Mouse (Mus musculus) liver, embryonic 13.5 days (tissue): ENCODE measurements at regions not wholly inside any gene's neighbourhood (a gene's known extent, or its start where the extent isn't known, plus 50 kb on each side); places are given as distances from the start of the nearest gene placed in this dataset.
"Not testable (repeated sequence)": the region's sequence is repeated elsewhere in the genome, so short reads cannot be mapped to it uniquely, and the experiment has no call there.

ENCODE experiments used
- ATAC-seq: fragments of 200-750 bp; cut with Nextera tagmentation; 2 replicates; pipeline ENCODE4 v1.8.0; 2017; ENCODE audit warnings: low read depth, mild to moderate bottlenecking, moderate number of reproducible peaks, moderate library complexity
- DNase-seq: peaks from one replicate; pipeline ENCODE4 v3.0.0; 2022
- H3K27ac ChIP-seq: fragments of 300-500 bp; sonication (generic); 2 replicates; pipeline ENCODE4 v1.5.1; 2015; ENCODE audit warnings: moderate library complexity, mild to moderate bottlenecking, inconsistent platforms
- H3K27me3 ChIP-seq: fragments of 300-500 bp; sonication (generic); 2 replicates; pipeline ENCODE4 v1.6.1; 2015; ENCODE audit warnings: mild to moderate bottlenecking, inconsistent platforms
- H3K36me3 ChIP-seq: fragments of 300-500 bp; sonication (generic); 2 replicates; pipeline ENCODE4 v1.6.1; 2015; ENCODE audit warnings: mild to moderate bottlenecking, inconsistent platforms
- H3K4me1 ChIP-seq: fragments of 300-500 bp; sonication (generic); replicated peaks from 2 replicates; pipeline ENCODE4 v1.6.1; 2015; ENCODE audit warnings: inconsistent platforms
- H3K4me2 ChIP-seq: fragments of 300-500 bp; sonication (generic); 2 replicates; pipeline ENCODE4 v1.6.1; 2015; ENCODE audit warnings: inconsistent platforms, mild to moderate bottlenecking, moderate library complexity
- H3K4me3 ChIP-seq: fragments of 300-500 bp; sonication (generic); replicated peaks from 2 replicates; pipeline ENCODE4 v1.5.1; 2015; ENCODE audit warnings: mild to moderate bottlenecking, inconsistent platforms
- H3K9ac ChIP-seq: fragments of 300-500 bp; sonication (generic); 2 replicates; pipeline ENCODE4 v1.6.1; 2015; ENCODE audit warnings: mild to moderate bottlenecking, inconsistent platforms
- H3K9me3 ChIP-seq: fragments of 300-500 bp; sonication (generic); replicated peaks from 2 replicates; pipeline ENCODE4 v1.6.1; 2016; ENCODE audit warnings: inconsistent platforms
- WGBS: fragments of 180-500 bp; shearing (Covaris S2); methylation state at CpG from one replicate; pipeline ENCODE4 v1.1.7; 2015; ENCODE audit not compliant: insufficient replicate concordance; 5-methylcytosine and 5-hydroxymethylcytosine counted together

DNA sequence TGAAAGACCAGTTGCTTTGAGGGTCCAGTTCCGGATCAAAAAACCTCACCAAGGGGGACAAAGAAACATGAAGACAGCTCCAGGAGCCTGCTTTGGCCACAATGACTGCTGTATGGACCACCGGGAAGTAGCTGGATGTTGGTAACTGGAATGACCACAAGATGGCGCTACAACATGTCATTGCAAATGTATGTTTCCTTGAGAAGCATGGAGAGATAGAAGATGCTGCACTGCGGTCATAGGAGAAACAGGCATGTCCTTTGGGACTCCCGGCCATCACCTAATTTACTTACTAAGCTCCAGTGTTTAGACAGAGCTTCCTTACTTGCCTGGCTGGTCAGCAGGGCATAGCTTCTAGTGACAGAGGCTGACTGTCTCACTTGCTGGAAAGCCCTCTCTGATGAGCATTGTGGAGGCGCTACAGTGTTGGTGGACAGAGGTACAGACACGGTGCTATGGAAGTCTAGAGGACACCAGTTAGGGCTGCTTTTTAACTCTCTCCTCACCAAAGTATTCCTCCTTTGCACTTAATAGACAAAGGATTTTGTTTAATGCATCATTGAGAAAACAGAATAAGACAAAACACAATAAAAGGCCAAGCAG, 118.2 kb downstream of the Tcp10c start:
- H3K36me3 ChIP-seq: no peaks in the 10 kb centered on the region
- no peaks in the 10 kb centered on the region for H3K27me3 ChIP-seq
- peak; percentile 23 for DNase-seq
- H3K9ac ChIP-seq: no peak overlapping the region
- H3K4me3 ChIP-seq: no peak overlapping the region
- no peak for ATAC-seq
- H3K4me2 ChIP-seq: no peak overlapping the region
- H3K9me3 ChIP-seq: no peaks in the 10 kb centered on the region
- 22% methylated on average over 7 of the region's 7 CpGs for WGBS
- H3K4me1 ChIP-seq: no peaks in the 10 kb centered on the region
- no peak overlapping the region for H3K27ac ChIP-seq

- no peaks in the 10 kb centered on the region for H3K27me3 ChIP-seq
- no peak for DNase-seq
- WGBS: 59% methylated on average over 14 of the region's 14 CpGs
- no peak overlapping the region for H3K27ac ChIP-seq
- H3K9me3 ChIP-seq: no peaks in the 10 kb centered on the region
- H3K4me1 ChIP-seq: no peaks in the 10 kb centered on the region
- no peak overlapping the region for H3K4me3 ChIP-seq
- H3K4me2 ChIP-seq: no peak overlapping the region
- no peak for ATAC-seq
- no peak overlapping the region for H3K9ac ChIP-seq
- H3K36me3 ChIP-seq: no peaks in the 10 kb centered on the region
Measured at GRCm38 (mm10) chr17:13474310-13475094, 120.1 kb downstream of the Tcp10c start.

DNA sequence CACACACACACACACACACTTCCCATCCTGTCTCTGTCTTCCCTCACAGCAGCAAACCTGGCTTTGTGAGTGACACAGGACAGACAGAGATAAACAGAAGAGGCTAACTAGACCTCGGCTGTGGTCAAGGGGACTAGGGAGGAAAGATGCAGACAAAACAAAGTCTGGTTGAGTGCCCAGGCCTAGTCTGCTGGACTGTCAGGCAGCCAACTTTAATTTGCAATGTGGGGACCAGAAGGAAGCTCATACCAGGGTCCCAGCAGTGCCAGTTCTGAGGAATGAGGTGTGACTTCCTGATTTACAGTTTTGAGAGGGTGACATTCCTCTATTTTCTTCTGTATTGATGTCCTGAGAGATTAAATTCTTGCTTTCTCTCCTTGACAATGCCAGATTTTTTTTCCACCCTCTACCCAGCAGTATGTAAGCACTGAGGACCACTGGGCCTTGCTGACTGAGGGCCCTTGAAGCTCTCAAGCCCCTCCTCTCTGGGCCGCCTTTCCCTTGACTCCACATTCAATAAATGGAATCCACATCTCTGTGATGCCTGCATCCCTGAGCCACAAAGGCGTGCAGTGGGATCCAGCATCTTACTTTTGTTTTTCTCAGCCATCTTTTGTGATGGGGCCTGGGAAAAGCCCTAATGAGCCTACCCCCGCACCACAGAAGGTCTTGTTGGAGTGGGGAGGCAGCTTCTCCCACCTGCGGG, 124.6 kb downstream of the Tcp10c start:
- Histone ChIP-seq H3K4me1 (no peaks in the 10 kb centered on the region), H3K36me3 (no peaks in the 10 kb centered on the region), H3K4me2 (no peak overlapping the region), H3K27ac (no peak overlapping the region), H3K9ac (no peak overlapping the region), H3K4me3 (no peak overlapping the region), H3K27me3 (no peaks in the 10 kb centered on the region), H3K9me3 (no peaks in the 10 kb centered on the region)
- WGBS: 38% methylated on average over 5 of the region's 5 CpGs
- DNase-seq (no peak), ATAC-seq (no peak)

DNA sequence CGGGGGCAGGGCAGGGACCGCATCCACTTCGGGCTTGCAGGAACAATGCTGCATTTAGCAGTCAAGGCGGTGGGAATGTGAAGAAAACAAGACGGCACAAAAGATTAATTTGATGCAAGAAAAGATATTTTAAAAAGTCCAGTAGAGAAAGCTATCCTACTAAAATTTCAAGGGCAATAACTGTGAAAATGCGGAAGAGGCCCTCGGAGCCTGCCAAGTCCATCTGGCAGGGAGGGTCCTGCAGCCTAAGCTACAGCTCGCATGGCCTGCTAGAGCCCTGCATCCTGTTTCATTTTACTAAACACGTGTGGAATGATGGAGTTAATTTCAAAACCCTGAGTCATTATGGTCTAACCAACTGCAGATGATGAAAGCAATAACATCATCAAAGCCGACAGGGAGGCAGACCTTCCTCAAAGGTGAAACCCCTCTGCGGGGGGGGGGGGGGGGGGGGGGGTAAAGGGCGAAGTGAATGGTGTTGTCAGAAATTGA, 125.2 kb downstream of the Tcp10c start:
- WGBS: 32% methylated on average over 11 of the region's 12 CpGs
- Histone ChIP-seq H3K9ac (no peak overlapping the region), H3K9me3 (no peaks in the 10 kb centered on the region), H3K36me3 (no peaks in the 10 kb centered on the region), H3K4me3 (no peak overlapping the region), H3K27ac (no peak overlapping the region), H3K4me2 (no peak overlapping the region), H3K4me1 (no peaks in the 10 kb centered on the region), H3K27me3 (no peaks in the 10 kb centered on the region)
- ATAC-seq (no peak), DNase-seq (no peak)

- Histone ChIP-seq H3K36me3 (no peaks in the 10 kb centered on the region), H3K9ac (no peak overlapping the region), H3K27me3 (no peaks in the 10 kb centered on the region), H3K4me2 (no peak overlapping the region), H3K9me3 (no peaks in the 10 kb centered on the region), H3K4me1 (no peaks in the 10 kb centered on the region), H3K27ac (no peak overlapping the region), H3K4me3 (no peak overlapping the region)
- ATAC-seq (peak; percentile 79), DNase-seq (peak; percentile 38)
- 57% methylated on average over 7 of the region's 7 CpGs for WGBS
Measured at GRCm38 (mm10) chr17:13481445-13482085, 127.2 kb downstream of the Tcp10c start.

DNA sequence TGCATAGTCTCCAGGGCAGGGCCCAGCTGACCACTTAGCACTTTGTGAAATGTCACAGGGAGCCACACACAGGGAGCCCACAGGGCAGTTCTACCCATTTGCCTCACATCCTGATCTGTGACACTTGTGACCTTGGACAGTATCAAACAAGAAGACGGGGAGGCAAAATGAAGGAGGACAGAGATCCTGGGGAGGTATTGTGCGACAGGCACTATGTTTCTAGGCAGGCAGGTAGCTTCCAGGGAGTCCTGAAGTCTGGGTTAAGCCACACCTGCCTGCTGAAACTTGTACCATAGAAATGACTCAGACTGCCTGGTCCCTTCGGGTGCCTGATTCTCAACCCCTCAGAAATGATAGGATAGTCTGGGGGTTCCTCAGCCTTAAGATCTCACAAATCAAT, 127.8 kb downstream of the Tcp10c start:
- Histone ChIP-seq H3K4me2 (no peak overlapping the region), H3K27ac (no peak overlapping the region), H3K36me3 (no peaks in the 10 kb centered on the region), H3K27me3 (no peaks in the 10 kb centered on the region), H3K9ac (no peak overlapping the region), H3K4me1 (no peaks in the 10 kb centered on the region), H3K9me3 (no peaks in the 10 kb centered on the region), H3K4me3 (no peak overlapping the region)
- 62% methylated on average over 3 of the region's 3 CpGs for WGBS
- DNase-seq: no peak
- ATAC-seq: no peak

GRCm38 (mm10) chr17:13487291-13488215, 133.2 kb downstream of the Tcp10c start:
- no peak overlapping the region for H3K4me2 ChIP-seq
- ATAC-seq (no peak), DNase-seq (no peak)
- WGBS: 60% methylated on average over 10 of the region's 10 CpGs
- H3K4me3 ChIP-seq: no peak overlapping the region
- H3K27me3 ChIP-seq: no peaks in the 10 kb centered on the region
- H3K36me3 ChIP-seq: no peaks in the 10 kb centered on the region
- no peaks in the 10 kb centered on the region for H3K9me3 ChIP-seq
- no peak overlapping the region for H3K27ac ChIP-seq
- H3K9ac ChIP-seq: no peak overlapping the region
- no peaks in the 10 kb centered on the region for H3K4me1 ChIP-seq

DNA sequence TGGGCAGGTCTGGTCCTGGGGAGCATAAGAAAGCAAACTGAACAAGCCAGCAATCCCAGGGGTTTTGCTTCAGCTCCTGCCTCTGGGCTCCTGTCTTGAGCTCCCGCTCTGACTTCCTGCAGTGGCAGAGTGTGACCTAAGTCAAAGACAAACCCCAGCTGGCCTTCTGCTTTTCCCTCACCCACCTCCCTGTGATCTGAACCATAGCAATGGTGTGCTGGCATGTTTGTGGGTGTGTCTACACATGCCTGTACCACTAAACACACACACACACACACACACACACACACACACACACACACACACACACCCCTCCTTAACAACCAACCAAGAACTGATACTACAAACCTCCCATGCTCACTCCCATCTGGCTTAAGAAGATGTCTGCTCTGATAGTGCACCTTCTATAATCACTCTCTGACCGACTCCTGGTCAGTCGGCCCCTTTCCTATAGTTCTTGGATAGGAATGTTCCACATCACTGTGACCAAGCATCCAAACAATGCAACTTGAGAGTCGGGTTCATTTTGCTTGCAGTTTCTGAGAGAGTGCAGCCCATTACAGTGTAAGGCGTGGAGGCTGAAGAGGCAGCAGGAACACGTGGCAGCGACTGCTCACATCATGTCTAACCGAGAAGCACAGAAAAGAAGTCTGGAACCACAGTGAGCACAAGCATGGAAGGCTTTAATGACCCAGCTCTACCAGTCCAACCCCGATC, 134.4 kb downstream of the Tcp10c start:
- Histone ChIP-seq H3K27me3 (no peaks in the 10 kb centered on the region), H3K4me2 (no peak overlapping the region), H3K4me3 (no peak overlapping the region), H3K4me1 (no peaks in the 10 kb centered on the region), H3K9ac (no peak overlapping the region), H3K27ac (no peak overlapping the region), H3K36me3 (no peaks in the 10 kb centered on the region), H3K9me3 (no peaks in the 10 kb centered on the region)
- no peak for DNase-seq
- ATAC-seq: no peak
- WGBS: 62% methylated on average over 9 of the region's 9 CpGs

GRCm38 (mm10) chr17:13492239-13492638, 137.9 kb downstream of the Tcp10c start:
- not testable (repeated sequence) for H3K4me3 ChIP-seq, DNase-seq, H3K27me3 ChIP-seq, H3K27ac ChIP-seq, H3K36me3 ChIP-seq, H3K4me1 ChIP-seq, H3K4me2 ChIP-seq, H3K9ac ChIP-seq, ATAC-seq, H3K9me3 ChIP-seq
- 63% methylated on average over 1 of the region's 1 CpGs for WGBS

DNA sequence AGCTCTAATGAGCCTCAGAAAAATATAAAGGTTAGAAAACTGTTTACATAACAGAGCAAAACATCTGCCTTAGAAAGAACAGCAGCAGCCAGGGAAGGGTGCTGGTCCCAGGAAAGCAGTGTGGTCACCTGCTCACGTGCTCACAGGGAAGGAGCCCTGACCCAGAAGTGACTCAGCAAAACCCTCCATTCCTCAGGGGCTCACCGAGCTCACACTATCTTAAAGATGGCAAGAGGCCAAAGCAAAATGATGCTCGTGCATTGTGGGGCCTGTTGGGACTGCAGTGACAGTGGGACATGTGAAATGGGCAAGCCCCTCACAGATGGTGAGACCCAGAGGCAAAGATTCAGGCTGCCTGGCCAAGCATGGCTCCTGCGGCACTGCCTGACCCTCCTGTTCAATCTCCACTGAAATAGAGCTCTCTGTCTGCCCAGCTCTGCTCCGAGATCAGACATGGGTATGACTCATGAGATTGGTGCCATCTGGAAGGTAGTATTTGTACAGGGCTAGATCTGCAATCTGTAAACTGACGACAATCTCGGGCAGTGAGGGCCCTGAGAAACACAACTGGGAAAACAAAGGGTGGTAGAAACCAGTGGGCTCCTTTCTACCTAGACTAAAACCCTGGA, 138.4 kb downstream of the Tcp10c start:
- not testable (repeated sequence) for H3K4me1 ChIP-seq, ATAC-seq, H3K9me3 ChIP-seq, H3K27me3 ChIP-seq, H3K4me3 ChIP-seq, H3K27ac ChIP-seq, H3K9ac ChIP-seq, DNase-seq, H3K36me3 ChIP-seq, H3K4me2 ChIP-seq
- WGBS: 33% methylated on average over 4 of the region's 7 CpGs
